Mouse (Mus musculus) mammary gland, adult 2 months (tissue): ENCODE measurements around the gene Parm1. TPM values are rescaled to one million over a fixed set of nuclear protein-coding genes. Genes with fewer than 3 reads are reported as not detected.

Experiments
- polyA plus RNA-seq: library from polyadenylated mRNA; depleted of rRNA; stranded (reverse); fragments of >200 nt; gene quantifications from 2 replicates; pipeline ENCODE4 v1.2.3, GENCODE M21; 2012; ENCODE audit warnings: low replicate concordance; rRNA removed

Parm1 gene
- 20.3 and 31.0 TPM in 2 replicates for polyA plus RNA-seq

DNA sequence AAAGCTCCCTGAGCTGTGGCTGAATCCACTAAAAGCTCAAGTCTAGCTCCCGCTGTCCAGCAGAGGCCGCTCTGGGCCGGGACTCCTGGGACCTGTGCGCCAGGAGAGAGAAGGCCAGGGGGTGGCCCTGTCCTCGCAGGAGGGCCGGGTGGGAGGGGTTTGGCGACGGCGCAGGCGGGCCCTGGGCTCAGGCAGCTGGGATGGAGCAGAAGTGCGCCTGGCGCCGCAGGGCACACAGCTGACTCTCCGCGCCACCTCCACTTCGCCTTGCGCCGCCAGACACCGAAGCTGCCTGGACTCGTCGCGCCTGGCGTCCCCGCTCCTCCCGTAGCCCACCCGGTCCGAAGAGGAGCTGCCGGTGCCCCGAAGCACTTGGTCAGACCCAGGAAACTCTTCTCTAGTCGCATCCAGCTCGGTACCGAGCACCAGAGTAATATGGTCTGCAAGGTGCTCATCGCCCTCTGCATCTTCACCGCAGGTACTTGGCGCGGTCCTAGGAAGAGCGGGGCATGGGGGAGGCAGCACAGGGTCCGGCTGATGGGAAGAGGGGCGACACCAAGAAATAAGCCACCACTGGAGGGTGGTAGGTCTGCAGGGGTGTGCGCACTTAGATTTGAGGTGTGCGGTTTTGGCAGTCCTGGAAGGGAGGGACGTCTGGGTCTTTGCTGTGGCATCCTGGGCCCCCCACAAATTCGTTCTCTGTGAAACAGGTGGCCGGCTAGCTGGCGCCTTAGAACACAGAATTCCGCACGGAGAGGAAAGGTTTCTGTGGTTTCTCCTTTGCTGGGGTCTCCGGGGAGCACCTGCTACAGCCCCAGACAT, at the start of gene Parm1:
Gene Parm1, plus strand, starts transcription at position 136 of the 822 bp plus-strand sequence.

Other genes with a start within 250 kb of the Parm1 start
- gene Btc, start 114.6 kb upstream of the Parm1 start, polyA plus RNA-seq = 1.0 and 1.1 TPM in 2 replicates